Mouse (Mus musculus) lung, adult 2 months (tissue): ENCODE measurements around the gene Pi16.

Experiments
- CTCF ChIP-seq: fragments of 200-500 bp; IDR thresholded peaks from 2 replicates; pipeline ENCODE4 v1.5.1; 2011; ENCODE audit warnings: mild to moderate bottlenecking, low read length, control low read depth; ENCODE audit not compliant: insufficient read depth
- POLR2A ChIP-seq: fragments of 200-500 bp; IDR thresholded peaks from 2 replicates; pipeline ENCODE4 v1.6.1; 2011; ENCODE audit warnings: low read depth, mild to moderate bottlenecking, control low read depth, low read length, borderline replicate concordance; ENCODE audit errors: extremely low read depth

GRCm38 (mm10) chr17:29345272-29345671, 27.8 kb downstream of the Pi16 start:
- TF ChIP-seq CTCF (no peak), POLR2A (no peak)
